Mouse (Mus musculus): ENCODE results near the gene Sema4c. TPM values are rescaled to one million over a fixed set of nuclear protein-coding genes. Genes with fewer than 3 reads are reported as not detected.
A peak's percentile ranks its signal among the peaks of the same experiment; 100 is the strongest.

Sema4c gene
- polyA plus RNA-seq, 1 experiment from 2014 or later = 2.0 TPM

DNA sequence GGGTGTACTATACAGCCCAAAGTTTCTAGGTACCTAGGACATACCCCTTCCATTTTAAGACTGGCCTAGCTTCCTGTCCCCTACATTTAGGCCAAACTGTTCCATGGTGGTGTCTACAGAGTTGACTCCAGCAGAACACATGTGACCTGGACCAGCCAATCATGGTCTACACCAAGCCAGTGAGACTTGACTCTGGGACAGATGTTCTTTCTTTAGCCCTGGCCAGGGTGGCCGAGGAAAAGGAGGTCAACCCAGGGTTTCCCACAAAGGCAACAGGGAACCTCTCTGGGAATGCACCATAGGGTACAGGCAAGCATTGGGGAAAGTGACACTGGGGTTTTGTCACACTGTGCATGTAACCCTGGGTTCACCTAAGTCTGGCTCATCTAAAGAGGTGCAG lies 14.6 kb upstream of the Sema4c start:
- no peaks in the 10 kb centered on the region for H3K27me3 ChIP-seq (ENCODE audit: control insufficient read depth, insufficient read depth, low read depth, low read length)
- no peak overlapping the region for H3K9ac ChIP-seq (ENCODE audit: low read depth, low read length)
- H3K4me1 ChIP-seq (ENCODE audit: control insufficient read depth, low read depth, low read length) = no peaks in the 10 kb centered on the region; the same call in 1 of the 2 replicates

DNA sequence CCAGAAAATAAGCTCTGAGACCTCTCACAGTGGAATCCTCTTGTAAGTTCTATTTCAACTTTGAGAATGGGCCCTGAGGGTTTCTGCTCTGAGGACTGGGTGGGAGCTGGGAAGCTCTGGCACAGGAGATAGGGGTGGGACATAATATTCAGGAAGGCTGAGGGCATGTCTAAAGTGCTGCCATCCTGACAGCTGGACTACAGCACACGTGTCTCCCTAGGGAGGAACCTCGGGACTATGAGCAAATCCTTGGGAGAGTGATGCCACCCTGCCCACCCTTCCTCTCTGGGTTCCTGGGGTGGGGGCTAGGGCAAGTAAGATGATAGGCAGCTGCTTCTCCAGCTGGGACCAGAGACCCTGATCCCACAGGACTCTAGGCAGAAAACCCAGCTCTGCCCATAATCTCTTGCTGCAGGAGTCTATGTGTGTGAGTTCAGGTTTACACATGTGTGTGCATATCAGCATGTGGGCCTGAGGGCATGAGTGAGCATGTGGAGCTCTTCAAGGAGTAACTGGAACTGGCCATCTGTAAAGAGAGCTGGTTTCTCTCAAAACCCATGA lies 14.1 kb upstream of the Sema4c start:
- whole genome bisulfite sequencing (ENCODE audit: insufficient replicate concordance) = 54% methylated on average over 2 of the region's 2 CpGs
- no peak overlapping the region for H3K9ac ChIP-seq (ENCODE audit: low read depth, low read length)
- no peak overlapping the region for H3K27ac ChIP-seq (ENCODE audit: low read length)
- H3K9me3 ChIP-seq (replicated peaks; ENCODE audit: control insufficient read depth, low read length) = no peaks in the 10 kb centered on the region
- H3K27me3 ChIP-seq (ENCODE audit: control insufficient read depth, insufficient read depth, low read depth, low read length) = no peaks in the 10 kb centered on the region
- H3K4me1 ChIP-seq (ENCODE audit: control insufficient read depth, low read depth, low read length) = no peaks in the 10 kb centered on the region; the same call in 1 of the 2 replicates
- no peak overlapping the region for H3K4me2 ChIP-seq (ENCODE audit: low read depth, low read length)
- no peak for ATAC-seq (ENCODE audit: low read depth)
- no peaks in the 10 kb centered on the region for H3K36me3 ChIP-seq (ENCODE audit: control insufficient read depth, insufficient read depth)
- no peak overlapping the region for H3K4me3 ChIP-seq (ENCODE audit: low read depth, low read length)

More for the DNA sequence above, 14.6 kb upstream of the Sema4c start:
- H3K9me3 ChIP-seq (replicated peaks; ENCODE audit: control insufficient read depth, low read length) = no peaks in the 10 kb centered on the region
- H3K36me3 ChIP-seq (ENCODE audit: control insufficient read depth, insufficient read depth) = no peaks in the 10 kb centered on the region
- no peak overlapping the region for H3K4me3 ChIP-seq (ENCODE audit: low read depth, low read length)
- no peak for ATAC-seq (ENCODE audit: low read depth)
- 73% methylated on average over 1 of the region's 1 CpGs for WGBS (ENCODE audit: insufficient replicate concordance)
- no peak overlapping the region for H3K27ac ChIP-seq (ENCODE audit: low read length)
- no peak overlapping the region for H3K4me2 ChIP-seq (ENCODE audit: low read depth, low read length)

DNA sequence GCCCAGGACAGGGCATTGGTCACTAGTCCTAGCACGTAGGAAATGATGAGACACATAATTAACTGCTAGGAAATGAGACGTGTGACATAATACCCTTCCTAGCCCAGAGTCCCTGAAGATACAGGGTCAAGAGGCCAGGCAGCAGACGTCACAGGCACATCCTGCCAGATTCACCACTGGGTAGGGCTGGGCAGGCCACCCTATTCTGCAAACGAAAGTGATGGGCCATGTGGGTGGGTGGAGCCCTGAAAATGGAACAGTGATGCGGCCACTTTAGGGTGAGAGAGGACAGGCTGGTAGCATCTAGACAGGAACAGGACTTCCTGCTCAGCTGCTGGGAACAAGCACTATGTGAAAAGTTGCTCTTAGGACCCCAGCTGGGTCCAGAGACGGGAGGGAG lies 13.5 kb upstream of the Sema4c start:
- WGBS (ENCODE audit: insufficient replicate concordance) = 27% methylated on average over 6 of the region's 6 CpGs
- no peaks in the 10 kb centered on the region; the same call in 1 of the 2 replicates for H3K4me1 ChIP-seq (ENCODE audit: control insufficient read depth, low read depth, low read length)
- peak; percentile 60 for ATAC-seq (ENCODE audit: low read depth)
- no peaks in the 10 kb centered on the region for H3K9me3 ChIP-seq (replicated peaks; ENCODE audit: control insufficient read depth, low read length)
- H3K4me3 ChIP-seq (ENCODE audit: low read depth, low read length) = no peak overlapping the region
- no peak overlapping the region for H3K4me2 ChIP-seq (ENCODE audit: low read depth, low read length)
- H3K36me3 ChIP-seq (ENCODE audit: control insufficient read depth, insufficient read depth) = no peaks in the 10 kb centered on the region
- no peak overlapping the region for H3K27ac ChIP-seq (ENCODE audit: low read length)
- H3K27me3 ChIP-seq (ENCODE audit: control insufficient read depth, insufficient read depth, low read depth, low read length) = no peaks in the 10 kb centered on the region
- H3K9ac ChIP-seq (ENCODE audit: low read depth, low read length) = no peak overlapping the region

DNA sequence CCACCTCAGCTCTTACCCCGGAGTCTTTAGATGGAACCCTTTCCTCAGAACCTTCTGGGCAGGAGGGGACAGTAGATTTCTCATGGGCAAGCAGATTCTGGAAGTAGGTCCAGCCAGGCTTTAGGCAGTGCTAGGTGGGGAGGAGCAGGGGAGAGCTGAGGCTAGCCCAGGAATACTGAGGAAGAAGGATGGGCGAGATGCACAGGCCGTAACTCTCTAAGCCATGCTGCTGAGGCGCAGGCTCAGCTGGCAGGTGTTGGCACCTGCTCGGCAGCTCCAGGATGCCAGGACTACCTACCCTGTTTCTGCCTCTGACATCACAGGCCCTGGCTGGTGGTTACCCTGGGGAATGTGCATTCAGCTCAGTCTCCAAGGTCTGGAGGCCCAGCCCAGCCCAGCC lies 12.2 kb upstream of the Sema4c start:
- no peak for ATAC-seq (ENCODE audit: low read depth)

GRCm38 (mm10) chr1:36569694-36570276 lies 11.6 kb upstream of the Sema4c start:
- H3K4me1 ChIP-seq (ENCODE audit: control insufficient read depth, low read depth, low read length) = no peaks in the 10 kb centered on the region
- no peak overlapping the region for H3K4me2 ChIP-seq (ENCODE audit: low read depth, low read length)
- no peak for ATAC-seq (ENCODE audit: low read depth)
- H3K9ac ChIP-seq (ENCODE audit: low read depth, low read length) = no peak overlapping the region
- H3K9me3 ChIP-seq (replicated peaks; ENCODE audit: control insufficient read depth, low read length) = no peaks in the 10 kb centered on the region
- H3K4me3 ChIP-seq (ENCODE audit: low read depth, low read length) = no peak overlapping the region
- no peak overlapping the region for H3K27ac ChIP-seq (ENCODE audit: low read length)
- WGBS (ENCODE audit: insufficient replicate concordance) = 28% methylated on average over 7 of the region's 7 CpGs
- no peaks in the 10 kb centered on the region for H3K27me3 ChIP-seq (ENCODE audit: control insufficient read depth, insufficient read depth, low read depth, low read length)
- H3K36me3 ChIP-seq (ENCODE audit: control insufficient read depth, insufficient read depth) = no peaks in the 10 kb centered on the region

More for the DNA sequence above, 12.2 kb upstream of the Sema4c start:
- Histone ChIP-seq H3K36me3 (ENCODE audit: control insufficient read depth, insufficient read depth) (no peaks in the 10 kb centered on the region), H3K4me1 (ENCODE audit: control insufficient read depth, low read depth, low read length) (no peaks in the 10 kb centered on the region; the same call in 1 of the 2 replicates), H3K27me3 (ENCODE audit: control insufficient read depth, insufficient read depth, low read depth, low read length) (no peaks in the 10 kb centered on the region), H3K27ac (ENCODE audit: low read length) (no peak overlapping the region), H3K4me2 (ENCODE audit: low read depth, low read length) (no peak overlapping the region), H3K4me3 (ENCODE audit: low read depth, low read length) (no peak overlapping the region), H3K9ac (ENCODE audit: low read depth, low read length) (no peak overlapping the region), H3K9me3 (replicated peaks; ENCODE audit: control insufficient read depth, low read length) (no peaks in the 10 kb centered on the region)
- WGBS (ENCODE audit: insufficient replicate concordance) = 53% methylated on average over 5 of the region's 5 CpGs

DNA sequence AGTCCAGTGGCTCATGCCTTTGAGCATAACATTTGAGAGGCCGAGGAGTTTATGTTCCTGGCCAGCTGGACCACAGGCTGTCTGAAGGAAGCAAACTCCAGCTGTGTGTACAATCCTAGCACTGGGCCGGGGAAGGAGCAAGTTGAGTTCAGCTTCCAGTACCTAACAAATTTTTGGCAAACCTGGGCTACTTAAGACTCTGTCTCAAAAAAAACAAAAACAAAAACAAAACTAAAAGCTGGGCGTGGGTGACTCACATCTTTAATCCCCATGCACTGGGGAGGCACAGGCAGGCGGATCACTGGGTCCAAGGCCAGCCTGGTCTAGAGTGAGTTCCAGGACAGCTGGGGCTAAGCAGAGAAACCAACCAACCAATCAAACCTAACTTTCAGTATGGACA lies 10.6 kb upstream of the Sema4c start:
- H3K4me2 ChIP-seq (ENCODE audit: low read depth, low read length) = no peak overlapping the region
- no peak overlapping the region for H3K27ac ChIP-seq (ENCODE audit: low read length)
- H3K4me3 ChIP-seq (ENCODE audit: low read depth, low read length) = no peak overlapping the region
- H3K4me1 ChIP-seq (ENCODE audit: control insufficient read depth, low read depth, low read length) = no peaks in the 10 kb centered on the region
- 53% methylated on average over 4 of the region's 4 CpGs for WGBS (ENCODE audit: insufficient replicate concordance)
- H3K36me3 ChIP-seq (ENCODE audit: control insufficient read depth, insufficient read depth) = no peaks in the 10 kb centered on the region
- ATAC-seq (ENCODE audit: low read depth) = no peak
- no peak overlapping the region for H3K9ac ChIP-seq (ENCODE audit: low read depth, low read length)
- no peaks in the 10 kb centered on the region for H3K9me3 ChIP-seq (replicated peaks; ENCODE audit: control insufficient read depth, low read length)
- no peaks in the 10 kb centered on the region for H3K27me3 ChIP-seq (ENCODE audit: control insufficient read depth, insufficient read depth, low read depth, low read length)

GRCm38 (mm10) chr1:36567818-36568603 lies 9.9 kb upstream of the Sema4c start:
- Histone ChIP-seq H3K4me1 (ENCODE audit: control insufficient read depth, low read depth, low read length) (no peaks in the 10 kb centered on the region), H3K4me3 (ENCODE audit: low read depth, low read length) (no peak overlapping the region), H3K9me3 (replicated peaks; ENCODE audit: control insufficient read depth, low read length) (no peaks in the 10 kb centered on the region), H3K27ac (ENCODE audit: low read length) (no peak overlapping the region), H3K9ac (ENCODE audit: low read depth, low read length) (no peak overlapping the region), H3K4me2 (ENCODE audit: low read depth, low read length) (no peak overlapping the region), H3K27me3 (ENCODE audit: control insufficient read depth, insufficient read depth, low read depth, low read length) (no peaks in the 10 kb centered on the region), H3K36me3 (ENCODE audit: control insufficient read depth, insufficient read depth) (no peaks in the 10 kb centered on the region)
- ATAC-seq (ENCODE audit: low read depth) = no peak
- 61% methylated on average over 21 of the region's 21 CpGs for WGBS (ENCODE audit: insufficient replicate concordance)

DNA sequence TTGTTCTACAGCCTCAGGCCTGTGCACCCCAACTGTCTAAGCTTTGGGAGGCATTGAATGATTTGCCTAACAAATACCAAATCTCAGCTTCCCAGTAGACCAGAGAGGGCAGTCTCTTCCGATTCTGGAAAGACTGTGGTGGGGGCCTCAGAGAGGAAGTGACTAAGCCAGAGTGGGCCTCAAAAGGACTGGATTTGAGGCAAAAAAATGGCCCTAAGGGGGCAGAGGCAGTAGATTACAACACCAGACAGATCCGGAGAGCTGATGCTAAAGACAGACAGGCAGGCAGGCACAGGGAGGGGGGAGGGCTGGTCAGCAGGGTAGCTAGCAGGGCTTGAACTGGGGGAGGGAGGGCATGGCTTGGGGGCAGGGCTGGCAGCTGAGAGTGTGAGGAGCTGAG lies 8.3 kb upstream of the Sema4c start:
- Histone ChIP-seq H3K27me3 (ENCODE audit: control insufficient read depth, insufficient read depth, low read depth, low read length) (no peaks in the 10 kb centered on the region; the same call in 1 of the 2 replicates), H3K27ac (ENCODE audit: low read length) (no peak overlapping the region), H3K4me3 (ENCODE audit: low read depth, low read length) (no peak overlapping the region), H3K9ac (ENCODE audit: low read depth, low read length) (no peak overlapping the region), H3K4me1 (ENCODE audit: control insufficient read depth, low read depth, low read length) (no peaks in the 10 kb centered on the region), H3K36me3 (ENCODE audit: control insufficient read depth, insufficient read depth) (no peaks in the 10 kb centered on the region), H3K4me2 (ENCODE audit: low read depth, low read length) (no peak overlapping the region), H3K9me3 (replicated peaks; ENCODE audit: control insufficient read depth, low read length) (no peaks in the 10 kb centered on the region)
- ATAC-seq (ENCODE audit: low read depth) = no peak
- WGBS (ENCODE audit: insufficient replicate concordance) = 11% methylated on average over 2 of the region's 2 CpGs

DNA sequence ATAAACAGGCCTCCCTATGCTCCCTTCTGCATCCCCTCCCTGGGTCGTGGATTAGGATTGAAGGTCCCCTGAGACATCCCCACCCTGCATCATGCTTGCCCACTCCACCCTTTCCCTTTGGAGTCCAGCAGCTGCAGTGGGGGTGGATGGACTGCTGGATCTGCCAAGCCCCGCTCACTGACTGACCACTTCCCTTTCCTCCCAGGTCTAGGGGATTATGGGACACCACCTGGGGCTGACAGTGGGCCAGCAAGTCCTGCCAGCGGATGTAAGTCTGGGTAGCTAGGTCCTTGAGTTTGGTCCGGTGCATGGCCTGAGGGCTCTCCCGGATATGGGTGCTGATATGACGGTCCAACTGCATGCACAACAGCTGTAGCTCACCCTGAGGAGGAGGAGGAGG lies 6.0 kb upstream of the Sema4c start:
- H3K4me3 ChIP-seq (ENCODE audit: low read depth, low read length) = no peak overlapping the region
- H3K27me3 ChIP-seq (ENCODE audit: control insufficient read depth, insufficient read depth, low read depth, low read length) = peaks cover 15% of the 10 kb centered on the region
- no peaks in the 10 kb centered on the region for H3K36me3 ChIP-seq (ENCODE audit: control insufficient read depth, insufficient read depth)
- H3K27ac ChIP-seq (ENCODE audit: low read length) = no peak overlapping the region
- H3K9ac ChIP-seq (ENCODE audit: low read depth, low read length) = no peak overlapping the region
- no peak for ATAC-seq (ENCODE audit: low read depth)
- no peaks in the 10 kb centered on the region for H3K9me3 ChIP-seq (replicated peaks; ENCODE audit: control insufficient read depth, low read length)
- H3K4me2 ChIP-seq (ENCODE audit: low read depth, low read length) = no peak overlapping the region
- 37% methylated on average over 6 of the region's 6 CpGs for WGBS (ENCODE audit: insufficient replicate concordance)
- no peaks in the 10 kb centered on the region for H3K4me1 ChIP-seq (ENCODE audit: control insufficient read depth, low read depth, low read length)

Measured in liver, embryonic 16.5 days (tissue).